Mouse (Mus musculus): ENCODE results near the gene Cdkal1. TPM values are rescaled to one million over a fixed set of nuclear protein-coding genes. Genes with fewer than 3 reads are reported as not detected.
A peak's percentile ranks its signal among the peaks of the same experiment; 100 is the strongest.

The Cdkal1 gene
- total RNA-seq, 2 experiments from 2014 or later = 27.6 to 32.1 TPM

DNA sequence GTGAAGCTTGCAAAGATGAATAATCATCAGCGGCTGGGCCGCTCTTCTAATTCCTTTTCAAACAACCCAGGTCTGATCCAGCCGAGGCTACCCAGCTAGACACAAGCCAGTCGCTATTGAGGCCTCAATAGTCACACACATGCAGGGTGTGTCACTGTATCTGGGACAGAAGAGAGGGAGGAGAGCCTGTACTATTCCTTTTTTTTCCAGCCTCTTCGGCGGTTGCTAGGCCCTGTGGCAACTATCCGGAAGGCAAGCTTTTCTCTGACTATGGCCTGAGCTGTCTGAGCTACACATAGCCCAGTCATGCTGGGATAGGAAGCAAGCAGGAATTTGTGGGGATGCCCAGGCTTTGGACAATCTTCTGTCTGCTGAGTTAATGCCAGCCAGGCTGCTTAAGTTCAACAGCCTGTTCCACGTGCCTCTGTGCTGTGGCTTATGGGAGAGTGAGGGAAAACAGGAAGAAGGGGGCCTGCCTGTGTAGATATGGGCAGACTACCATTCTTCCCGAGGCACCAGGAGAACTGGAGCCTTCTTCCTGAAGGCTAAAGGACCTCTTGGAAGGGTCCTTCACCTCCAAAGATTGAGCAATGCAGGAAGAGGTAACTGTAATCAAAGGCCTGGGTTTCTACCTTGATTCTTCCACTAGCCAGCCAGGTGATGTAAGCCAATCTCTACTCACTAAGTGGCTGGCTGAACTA is 658.5 kb downstream of the Cdkal1 start:
- DNase-seq (ENCODE audit: low spot score) = no peak

DNA sequence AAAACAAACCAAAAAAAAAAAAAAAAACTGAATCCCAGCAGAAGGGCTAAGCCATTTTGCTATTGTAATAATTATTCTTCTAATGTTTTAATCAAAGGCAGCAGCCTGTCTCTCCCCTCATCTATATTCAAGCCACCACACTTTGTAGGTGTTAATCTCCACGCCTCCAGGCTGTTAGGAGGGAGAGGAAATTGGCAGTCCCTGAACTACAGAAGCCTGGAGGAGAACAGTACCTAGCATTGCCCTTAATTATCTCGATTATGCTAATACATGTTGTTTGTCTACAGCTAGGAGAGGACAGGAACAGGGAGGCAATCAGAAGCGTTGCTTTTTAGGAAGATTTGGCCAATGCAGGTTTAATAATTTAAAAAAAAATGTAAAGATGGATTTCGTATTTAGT is 659.8 kb downstream of the Cdkal1 start:
- DNase-seq (ENCODE audit: low spot score) = no peak

DNA sequence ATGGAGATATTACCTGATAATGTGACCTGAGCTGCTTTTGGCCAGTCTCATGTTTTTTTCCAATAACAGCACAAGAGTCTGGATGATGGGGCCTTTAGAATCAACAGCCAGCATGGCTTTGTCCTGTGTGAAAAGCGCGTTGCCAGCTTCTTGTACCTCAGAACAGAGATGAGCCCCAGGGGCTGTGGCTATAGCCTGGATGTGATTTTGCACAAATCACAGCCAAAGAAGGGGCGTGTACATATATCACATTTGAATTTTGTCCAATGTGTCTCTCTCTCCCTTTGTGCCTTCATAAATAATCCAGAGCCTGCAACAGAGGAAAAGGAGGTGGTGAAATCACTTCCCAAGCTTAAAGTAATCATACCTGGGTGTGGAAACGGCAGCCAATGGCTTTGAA is 660.5 kb downstream of the Cdkal1 start:
- DNase-seq (ENCODE audit: low spot score) = no peak

DNA sequence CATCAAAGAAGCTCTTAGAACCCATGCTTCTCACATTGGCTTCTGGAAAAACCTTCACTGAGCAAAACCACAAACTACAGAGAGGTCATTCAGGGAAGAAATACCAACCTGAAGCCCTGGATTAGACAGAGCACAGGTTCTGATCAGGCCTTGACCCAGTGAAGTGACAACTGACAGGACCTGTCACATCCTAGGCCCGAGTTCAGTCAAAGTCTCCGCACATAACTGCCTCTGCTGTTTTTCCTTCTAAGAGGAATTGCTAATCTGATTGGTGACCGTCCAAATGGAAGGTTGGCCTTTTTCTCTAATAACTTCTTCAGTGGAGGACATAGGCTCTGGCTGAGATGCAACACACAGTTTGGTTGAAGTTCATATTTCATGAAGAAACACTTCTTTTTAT is 662.8 kb downstream of the Cdkal1 start:
- no peak for DNase-seq (ENCODE audit: low spot score)

DNA sequence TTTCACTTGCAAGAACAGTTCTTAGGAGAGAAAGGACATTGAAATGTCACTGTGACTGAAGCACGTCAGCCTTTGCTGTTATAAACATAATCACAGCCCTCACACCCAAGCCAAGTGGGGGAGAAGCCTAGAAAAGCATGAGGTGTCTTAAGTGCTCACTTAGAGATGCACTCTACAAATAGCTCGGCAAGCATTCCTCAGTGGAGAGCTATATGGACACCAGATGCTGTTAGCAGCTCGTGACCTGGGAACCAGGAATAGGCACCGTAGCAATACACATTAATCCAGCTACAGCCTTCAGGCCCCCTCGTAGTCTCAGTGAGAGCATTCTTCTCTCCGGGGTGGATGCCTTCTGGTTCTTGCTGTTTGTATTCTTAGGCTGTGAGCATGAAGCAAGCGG is 664.9 kb downstream of the Cdkal1 start:
- DNase-seq (ENCODE audit: low spot score) = no peak

DNA sequence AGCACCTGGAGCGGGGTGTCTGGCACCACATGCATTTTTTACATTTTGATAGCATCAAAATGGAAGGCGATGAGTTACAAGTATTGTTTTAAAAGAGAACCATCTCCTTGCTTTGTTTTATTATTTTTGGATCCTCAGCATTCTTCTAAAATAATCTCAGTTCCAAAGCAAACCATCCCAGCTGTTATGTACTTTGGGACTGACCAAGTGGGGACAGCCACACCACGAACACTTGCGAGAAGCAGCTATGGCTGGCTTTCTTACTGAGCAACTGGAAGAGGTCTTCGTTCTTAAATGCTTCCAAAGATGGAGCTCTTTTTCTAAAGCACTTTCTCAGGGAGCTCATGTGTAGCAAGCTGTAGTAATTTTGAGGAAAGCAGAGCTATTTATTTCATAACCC is 668.7 kb downstream of the Cdkal1 start:
- no peak for DNase-seq (ENCODE audit: low spot score)

DNA sequence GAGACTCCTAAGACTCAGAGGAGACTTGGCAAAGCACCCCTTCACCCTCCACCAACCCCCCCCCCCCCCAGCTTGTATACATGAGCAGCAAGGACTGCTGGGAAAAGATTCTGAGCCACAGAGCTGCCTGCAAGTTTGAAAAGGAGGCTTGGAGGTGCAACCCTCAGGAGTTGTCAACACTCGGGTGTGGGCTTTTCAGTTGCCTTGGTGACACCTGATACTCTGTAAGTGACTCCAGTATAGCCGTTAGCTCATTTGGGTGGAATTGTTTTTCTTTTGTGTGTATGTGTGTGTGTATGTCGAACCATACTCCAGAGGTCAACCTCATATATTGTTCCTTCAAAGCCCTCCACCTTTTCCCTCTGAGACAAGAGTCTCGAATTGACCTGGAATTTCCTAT is 669.9 kb downstream of the Cdkal1 start:
- no peak for DNase-seq (ENCODE audit: low spot score)

DNA sequence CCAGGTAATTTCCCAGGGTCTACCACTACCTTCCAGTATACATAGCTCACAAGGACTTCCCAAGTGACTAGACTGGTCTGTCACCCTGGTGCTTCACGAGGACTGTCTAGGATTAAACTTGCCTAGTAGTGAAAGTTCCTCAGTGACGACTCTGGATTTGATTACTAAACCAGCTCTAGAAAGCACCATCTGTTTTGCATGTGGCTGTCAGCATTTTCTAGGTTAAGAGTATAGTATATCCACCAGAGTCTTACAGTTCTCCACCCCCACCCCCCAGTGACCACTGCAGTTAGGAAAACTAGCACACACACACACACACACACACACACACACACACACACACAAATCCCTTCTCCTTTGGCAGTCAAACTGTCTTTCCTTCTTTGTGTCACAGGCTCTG is 670.9 kb downstream of the Cdkal1 start:
- no peak for DNase-seq (ENCODE audit: low spot score)

DNA sequence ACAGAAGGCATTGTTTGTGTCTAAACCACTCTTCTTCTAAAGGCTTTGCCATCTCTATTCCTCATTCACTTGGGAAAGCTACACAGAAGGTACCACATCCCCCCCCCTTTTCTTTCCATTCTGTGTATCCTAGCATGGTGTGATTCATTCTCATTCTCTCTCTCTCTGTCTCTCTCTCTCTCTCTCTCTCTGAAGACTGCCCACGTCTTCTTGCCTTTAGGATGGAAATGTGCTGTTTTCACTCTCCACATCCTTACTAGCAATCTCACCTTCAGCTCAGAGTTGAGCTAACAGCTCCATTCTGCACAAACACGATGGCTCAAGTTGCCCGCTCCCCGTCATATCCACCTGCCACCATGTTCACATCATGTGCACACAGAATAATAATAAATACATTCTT is 675.6 kb downstream of the Cdkal1 start:
- DNase-seq (ENCODE audit: low spot score) = no peak

DNA sequence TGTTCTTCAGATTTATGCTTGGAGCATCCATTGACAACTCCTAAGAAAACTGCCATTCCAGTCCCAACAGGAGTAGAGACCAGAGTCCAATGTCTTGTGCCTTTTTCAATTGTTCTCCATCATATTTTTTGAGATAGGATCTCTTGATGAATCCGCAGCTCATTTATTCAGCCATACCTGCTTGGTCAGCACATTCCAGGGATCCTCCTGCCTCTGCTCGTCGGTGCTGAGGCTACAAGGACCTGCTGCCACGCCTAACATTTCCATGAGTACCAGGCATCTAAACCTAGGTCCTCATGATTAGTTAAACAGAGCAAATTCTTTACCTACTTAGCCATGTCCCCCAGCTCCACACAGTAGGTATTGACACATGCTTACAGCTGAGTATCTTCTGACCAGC is 676.2 kb downstream of the Cdkal1 start:
- no peak for DNase-seq (ENCODE audit: low spot score)

DNA sequence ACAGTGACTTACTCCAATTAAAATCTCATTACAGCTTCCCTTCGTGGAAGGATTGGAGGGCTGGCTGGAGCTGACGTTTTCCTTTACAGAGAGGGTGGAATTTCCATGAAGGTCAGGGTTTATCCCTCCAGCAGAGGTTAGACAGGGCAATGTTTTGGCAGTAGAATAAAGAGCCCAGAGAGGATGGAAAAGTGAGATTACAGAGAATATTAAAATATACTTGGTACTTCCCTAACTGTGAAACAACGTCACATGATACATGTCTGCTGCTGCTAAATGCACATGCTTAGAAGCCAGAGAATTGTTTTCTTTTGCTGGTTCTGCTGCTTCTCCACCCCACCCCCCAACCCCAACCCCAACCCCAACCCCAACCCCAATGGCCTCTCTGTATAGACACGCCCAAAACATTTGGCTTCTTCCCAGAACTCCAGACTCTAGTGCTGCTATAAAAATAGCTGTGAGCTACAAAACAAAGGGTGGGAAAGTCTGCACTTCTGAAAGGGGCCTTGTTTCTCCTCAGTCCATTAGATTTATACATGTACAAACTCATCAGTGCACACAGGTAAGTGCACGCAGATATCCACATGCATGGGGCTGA is 677.5 kb downstream of the Cdkal1 start:
- DNase-seq (ENCODE audit: low spot score) = no peak

DNA sequence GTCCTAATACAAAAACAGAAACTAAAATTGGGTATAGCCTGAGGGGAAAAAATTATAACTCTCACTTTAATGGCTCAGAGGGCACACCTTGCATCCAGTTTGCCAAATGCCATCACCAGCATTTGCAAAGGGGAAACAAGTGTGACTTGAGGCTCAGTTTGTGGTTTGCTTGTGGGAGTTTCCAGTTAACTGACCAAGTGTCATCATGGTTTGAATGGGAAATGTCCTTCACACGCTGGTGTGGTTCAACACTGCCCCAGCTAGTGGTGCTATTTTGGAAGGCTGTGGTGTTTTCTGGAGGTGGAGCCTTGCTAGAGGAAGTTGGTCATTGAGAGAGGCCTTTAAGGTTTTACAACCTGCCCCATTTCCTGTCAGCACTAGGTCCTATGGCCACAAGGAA is 686.1 kb downstream of the Cdkal1 start:
- DNase-seq (ENCODE audit: low spot score) = no peak

DNA sequence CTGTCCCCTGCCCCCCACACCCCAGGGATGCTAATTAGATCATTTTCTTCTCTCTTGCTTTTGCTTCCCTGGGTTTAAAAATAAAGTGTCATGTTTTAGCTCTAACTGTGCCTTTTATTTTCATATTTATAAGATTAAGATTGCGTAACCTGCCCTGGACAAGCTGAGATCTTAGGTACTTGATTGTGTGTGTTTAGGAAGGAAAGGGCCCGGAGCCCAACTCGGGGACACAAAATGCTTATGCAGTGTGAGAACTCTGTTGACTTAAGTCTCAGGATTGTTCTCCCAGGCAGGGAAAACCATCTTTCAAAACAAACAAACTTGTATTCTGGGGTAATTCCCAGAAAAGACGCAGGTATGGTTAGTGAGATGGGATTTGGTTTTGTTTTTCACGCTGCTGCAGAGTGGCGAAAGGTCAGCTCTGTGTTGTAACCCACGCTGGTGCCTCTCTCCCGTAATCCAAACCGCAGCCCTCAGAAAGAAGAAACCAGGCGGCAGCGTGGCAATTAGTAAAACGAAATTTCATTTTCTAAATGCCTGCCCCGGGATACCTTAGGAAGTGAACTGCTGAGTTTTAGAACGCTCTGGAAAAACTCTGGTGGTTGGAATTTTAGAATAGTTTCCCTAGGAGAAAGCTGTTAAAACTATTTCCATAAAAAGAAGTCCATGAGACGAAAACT is 690.5 kb downstream of the Cdkal1 start:
- no peak for DNase-seq (ENCODE audit: low spot score)

DNA sequence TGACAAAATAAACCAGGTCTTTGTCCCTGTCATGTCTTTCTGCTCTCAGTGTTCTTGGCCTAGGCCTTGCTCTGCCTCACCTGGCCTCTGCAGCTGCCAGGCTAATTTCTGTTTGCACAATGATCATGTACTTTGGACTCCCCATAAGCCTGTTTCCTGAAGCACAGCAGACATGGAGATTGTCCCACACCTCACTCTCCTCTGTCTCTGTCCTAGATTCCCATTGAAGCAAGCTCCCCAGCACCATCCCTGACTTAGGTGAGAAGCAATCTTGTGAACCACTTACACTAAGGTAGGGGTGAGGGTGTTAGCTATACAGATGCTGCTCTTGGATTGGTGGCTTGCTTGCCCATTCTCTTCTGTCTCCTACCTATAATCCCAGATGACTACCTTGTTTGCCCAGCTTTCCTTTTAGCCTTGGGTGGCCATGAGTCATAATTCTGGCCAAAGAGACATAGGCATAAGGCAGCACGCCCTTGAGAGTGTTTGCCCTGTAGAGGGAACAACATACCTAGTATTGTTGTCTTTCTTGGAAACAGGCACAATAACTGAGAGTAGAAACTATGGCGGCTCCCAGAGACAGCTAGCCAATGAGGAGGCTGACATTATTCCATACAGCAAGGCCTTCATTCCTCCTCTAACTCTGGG is 692.5 kb downstream of the Cdkal1 start:
- DNase-seq (ENCODE audit: low spot score) = no peak

DNA sequence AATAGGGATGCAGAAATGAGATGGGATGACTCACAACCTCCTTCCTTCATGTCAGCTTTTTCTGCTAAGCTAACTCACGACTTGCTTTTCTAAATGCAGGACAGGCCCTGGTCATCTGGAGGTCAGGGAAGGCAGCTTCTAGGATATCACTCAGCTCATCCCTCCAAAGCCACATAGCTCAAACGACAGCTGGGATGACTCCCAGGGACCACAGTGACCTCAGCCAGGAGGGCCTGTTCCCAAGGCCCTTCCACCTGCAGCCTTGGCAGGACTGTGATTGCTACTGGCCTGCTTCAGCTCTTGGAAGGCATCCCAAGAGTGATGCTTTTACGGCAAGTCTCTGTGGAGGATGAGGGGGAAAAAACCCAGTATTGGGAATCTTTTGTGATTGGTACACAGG is 693.0 kb downstream of the Cdkal1 start:
- DNase-seq (ENCODE audit: low spot score) = peak; percentile 32

DNA sequence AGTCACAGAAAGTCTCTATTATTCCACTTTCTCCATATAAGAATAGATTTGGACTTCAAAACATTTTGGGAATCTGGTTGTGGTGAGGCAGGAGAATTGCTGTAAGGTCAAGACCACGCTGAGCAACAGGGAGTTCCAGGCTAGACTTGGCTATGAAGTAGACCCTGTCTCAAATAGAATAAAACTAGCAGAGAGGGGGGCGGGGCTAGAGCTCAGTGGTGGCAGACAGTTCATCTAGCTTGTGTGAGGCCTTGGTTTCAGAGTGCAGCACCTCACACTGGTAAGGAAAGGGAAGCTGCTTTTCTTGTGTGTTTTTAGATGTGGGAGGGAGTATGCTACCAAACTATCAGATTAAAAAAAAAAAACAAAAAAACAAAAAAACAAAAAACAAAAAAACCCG is 694.0 kb downstream of the Cdkal1 start:
- DNase-seq (ENCODE audit: low spot score) = no peak

DNA sequence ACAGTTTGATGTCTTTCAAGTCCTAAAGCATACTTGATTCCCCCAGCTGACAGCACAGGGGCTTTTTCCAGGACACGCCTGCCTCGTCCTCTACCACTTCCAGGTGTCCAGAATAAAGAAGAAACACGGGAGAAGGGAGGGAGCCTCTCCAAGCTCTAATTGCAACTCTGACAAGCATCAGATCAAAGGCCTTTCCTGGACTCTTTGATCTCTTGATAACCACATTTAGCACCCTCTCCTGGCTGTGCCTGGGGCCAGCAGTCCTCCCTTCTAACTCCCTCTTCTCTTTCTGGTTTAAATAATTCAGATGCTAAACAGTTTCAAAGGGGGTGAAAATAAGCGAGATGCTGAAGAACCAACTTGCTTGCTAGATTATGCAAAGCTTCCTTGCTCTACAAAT is 698.8 kb downstream of the Cdkal1 start:
- DNase-seq (ENCODE audit: low spot score) = no peak

DNA sequence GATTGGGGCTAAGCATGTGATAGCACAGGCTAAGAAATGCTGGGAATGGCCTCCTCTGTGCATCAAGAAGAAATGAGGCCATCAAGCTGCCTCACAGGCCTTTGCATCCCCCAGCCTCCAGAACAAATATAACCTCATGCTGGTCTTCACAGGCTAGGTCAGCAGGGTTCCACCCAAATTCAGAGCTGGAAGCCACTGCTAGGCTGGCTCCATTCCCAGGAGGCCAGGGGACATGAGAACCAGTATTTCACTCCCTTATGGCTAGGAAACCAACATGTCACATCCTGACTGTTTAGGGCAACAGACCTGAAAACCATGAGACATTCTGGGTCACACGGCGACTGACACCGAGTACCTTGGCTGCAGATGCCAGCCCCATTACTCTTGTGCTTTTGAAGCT is 700.2 kb downstream of the Cdkal1 start:
- DNase-seq (ENCODE audit: low spot score) = no peak

DNA sequence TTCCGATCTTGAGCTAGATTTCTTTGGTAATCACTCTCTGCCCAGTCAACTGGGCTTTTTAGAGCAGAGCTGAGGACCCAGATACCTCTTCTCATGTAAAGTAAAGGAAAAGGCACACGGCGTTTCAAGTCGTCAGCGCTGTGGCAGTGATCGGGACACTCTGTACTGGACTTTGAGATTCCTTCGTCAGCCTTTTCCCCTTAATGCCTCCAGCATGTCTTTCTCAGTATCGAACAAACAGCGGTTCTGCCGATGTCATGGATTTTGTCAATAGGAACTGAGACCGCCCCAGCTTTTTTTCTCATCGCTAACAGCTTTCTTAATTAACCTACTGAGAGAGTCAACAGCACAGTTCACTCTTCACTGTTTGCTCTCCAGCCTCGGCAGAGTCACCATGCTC is 705.4 kb downstream of the Cdkal1 start:
- no peak for DNase-seq (ENCODE audit: low spot score)

DNA sequence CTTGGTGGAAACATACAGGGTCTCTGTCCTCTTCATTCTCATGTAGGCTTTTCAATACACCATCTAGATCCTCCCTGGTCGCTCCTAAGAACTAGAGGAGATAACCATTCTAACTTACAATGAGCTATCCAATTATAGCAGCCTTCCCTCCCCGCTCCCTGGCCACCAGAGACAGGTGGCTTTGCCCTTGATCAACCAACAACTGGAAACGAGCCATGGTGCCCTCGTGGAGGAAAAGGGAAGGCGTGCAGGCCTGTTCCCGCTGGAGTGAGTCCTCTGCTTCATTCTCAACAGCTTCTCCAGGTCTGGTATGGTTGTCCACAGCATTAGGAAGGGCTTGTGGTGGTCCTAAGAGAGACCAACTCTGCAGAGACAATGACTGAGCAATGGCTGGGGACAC is 706.1 kb downstream of the Cdkal1 start:
- no peak for DNase-seq (ENCODE audit: low spot score)

DNA sequence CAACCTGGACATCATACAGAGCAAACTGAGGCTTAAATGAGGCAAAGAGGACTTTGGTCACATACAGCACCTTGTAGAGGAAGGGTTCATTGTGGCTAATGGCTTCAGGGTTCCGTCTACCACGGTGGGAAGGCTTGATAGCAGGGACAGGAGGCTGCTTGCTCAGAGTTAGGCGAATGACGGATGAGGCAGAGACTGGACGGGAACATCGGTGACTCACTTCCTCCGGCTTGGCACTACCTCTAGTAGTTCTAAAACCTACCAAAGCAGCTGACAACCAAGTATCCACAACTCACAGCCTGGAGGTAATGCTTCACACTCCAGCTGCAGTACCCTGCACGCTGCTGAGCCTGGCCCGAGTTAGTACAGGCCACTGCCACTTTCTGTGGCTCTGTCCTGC is 706.9 kb downstream of the Cdkal1 start:
- no peak for DNase-seq (ENCODE audit: low spot score)
